Mouse (Mus musculus) mesoderm, embryonic 11.5 days (tissue): ENCODE results near the gene Slc11a1.
"Not testable (repeated sequence)": the region's sequence is repeated elsewhere in the genome, so short reads cannot be mapped to it uniquely, and the experiment has no call there.

Source experiments
- DNase-seq: peaks from one replicate; pipeline ENCODE4 v3.0.0-alpha.2; 2012; ENCODE audit warnings: low read depth, low spot score

Slc11a1 gene

GRCm38 (mm10) chr1:74374980-74375379, at the start of gene Slc11a1:
Gene Slc11a1 (plus strand): TSS chr1:74375195.
- no peak for DNase-seq

GRCm38 (mm10) chr1:74326916-74327315, 48.1 kb upstream of the Slc11a1 start:
- not testable (repeated sequence) for DNase-seq

GRCm38 (mm10) chr1:74329899-74330431, 45.0 kb upstream of the Slc11a1 start:
- DNase-seq, result no peak

DNA sequence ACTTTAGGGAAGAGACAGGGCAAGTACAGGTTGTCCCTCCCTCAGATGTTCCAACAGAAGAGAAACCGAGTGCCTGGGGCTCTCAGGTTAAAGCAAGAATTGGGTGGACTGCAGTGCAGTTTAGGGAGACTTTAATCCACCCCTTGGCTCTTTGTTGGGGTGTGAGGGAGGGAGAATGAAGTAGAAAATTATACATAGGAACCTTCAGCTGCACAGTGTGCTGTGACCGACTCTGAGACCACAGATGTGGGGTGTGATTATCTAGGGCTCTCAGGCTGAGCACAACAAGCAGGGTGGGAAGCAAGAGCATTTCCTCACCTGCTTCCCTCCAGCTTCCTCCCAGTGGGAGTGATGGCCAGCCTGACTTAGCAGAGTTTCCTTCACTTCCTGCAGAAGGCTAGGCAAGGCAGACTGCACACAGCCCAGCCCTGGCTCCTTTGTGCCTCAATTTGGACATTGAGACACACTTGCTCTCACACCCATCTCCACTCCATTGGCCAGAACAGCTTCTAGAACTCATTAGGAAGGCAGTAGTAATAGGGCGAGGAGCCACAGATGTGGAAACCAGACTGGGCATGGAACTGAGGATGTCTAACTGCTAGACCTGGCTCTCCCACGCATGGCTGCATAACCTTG, 43.8 kb upstream of the Slc11a1 start:
- DNase-seq, result no peak

DNA sequence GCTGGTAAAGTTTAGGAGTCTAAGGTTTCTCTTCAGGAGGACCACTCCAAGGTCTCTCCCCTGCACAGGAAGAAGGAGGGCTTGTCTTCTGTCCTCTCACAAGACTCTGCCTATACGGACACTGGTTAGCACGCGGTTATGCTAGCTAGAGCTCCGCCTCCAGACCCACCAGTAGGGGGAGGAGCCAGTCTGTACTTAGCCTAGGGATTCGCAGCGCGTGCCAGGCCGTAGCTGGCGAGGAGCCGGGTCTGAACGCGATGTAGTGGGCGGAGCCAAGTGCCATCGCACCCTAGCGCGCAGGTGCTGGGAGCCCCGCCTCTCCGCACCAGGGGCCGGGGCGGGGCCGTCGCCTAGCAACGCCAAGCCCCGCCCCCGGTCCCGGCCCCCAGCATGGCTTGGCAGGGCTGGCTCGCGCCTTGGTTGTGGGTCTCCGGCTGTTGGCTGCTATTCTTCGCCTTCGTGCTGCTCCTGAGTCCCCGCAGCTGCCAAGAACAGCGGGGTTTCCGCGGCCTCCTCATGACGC, 42.7 kb upstream of the Slc11a1 start:
- peak; percentile 98 for DNase-seq

- DNase-seq, result no peak
Measured at GRCm38 (mm10) chr1:74332930-74333329, 42.1 kb upstream of the Slc11a1 start.

- DNase-seq, result no peak
Measured at GRCm38 (mm10) chr1:74334607-74335006, 40.4 kb upstream of the Slc11a1 start.

DNA sequence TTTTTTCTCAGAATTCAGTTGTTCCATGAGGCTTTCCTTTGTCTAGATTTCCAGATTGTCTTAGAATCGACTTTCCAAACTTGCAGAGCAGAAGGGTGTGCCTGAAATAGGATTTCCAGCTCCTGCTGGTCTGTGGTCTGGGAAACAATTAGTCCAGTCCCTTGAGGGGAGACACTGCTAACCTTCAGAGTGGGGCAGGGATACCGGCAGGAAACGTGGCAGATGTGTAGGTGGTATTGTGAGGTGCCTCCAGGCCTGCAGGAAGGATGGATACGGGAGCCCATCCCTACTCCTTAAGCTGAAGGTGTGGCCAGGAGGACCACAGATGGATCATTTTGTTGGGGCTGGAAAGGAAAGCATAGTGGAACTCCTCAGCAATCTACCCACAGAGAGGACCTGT, 40.0 kb upstream of the Slc11a1 start:
- DNase-seq, result no peak

DNA sequence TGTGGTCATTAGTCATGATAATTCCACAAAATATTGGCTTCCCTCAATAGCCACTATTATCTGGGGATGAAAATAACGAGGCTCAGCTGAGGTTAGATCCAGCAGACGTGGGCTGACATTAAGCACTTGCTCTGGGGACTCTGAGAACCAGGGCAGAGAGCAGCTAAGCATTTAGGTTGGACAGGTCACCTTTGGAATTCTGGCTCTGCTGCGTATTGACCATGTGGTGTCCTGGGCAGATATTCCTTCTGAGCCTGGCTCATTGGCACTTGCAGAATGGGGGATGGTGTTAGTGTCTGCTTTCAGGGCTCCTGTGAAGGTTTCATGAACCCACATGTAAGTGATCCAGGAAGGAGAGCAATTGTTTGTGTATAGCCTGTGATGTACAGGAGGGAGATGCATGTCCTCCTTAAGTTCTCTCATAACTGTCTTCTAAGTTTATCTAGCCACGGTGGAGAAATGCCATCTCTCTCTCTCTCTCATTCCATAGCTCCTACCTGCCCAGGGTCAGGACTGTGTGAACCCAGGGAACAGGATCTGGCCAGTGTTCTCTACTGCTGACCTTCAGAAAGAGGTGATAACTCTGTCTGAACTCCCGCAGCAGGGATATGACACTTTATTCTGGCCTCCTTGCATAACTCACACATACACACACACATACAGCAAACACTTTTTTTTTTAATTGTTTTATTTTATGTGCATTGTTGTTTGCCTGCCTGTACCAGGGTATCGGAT, 39.4 kb upstream of the Slc11a1 start:
- no peak for DNase-seq

- no peak for DNase-seq
Measured at GRCm38 (mm10) chr1:74337241-74337771, 37.7 kb upstream of the Slc11a1 start.

DNA sequence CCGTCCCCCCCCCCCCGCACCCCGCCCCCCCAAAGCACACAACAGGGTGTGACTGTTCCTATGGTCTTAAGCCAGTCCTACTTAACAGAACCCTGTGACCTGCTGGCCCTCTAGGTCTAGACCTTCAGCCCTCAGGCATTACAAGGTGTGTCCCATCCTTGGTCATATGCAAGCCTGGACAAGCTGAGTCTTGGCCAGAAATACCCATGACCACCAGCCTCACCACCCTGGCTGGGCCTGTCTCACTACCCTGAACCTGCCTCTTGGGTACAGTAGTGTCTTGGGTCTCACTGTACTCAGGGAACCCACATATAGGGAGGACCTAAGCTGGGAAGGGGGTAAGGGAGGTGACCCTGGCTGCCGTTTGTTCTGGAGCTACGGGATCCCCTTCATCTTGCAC, 37.0 kb upstream of the Slc11a1 start:
- no peak for DNase-seq

GRCm38 (mm10) chr1:74338626-74339025, 36.4 kb upstream of the Slc11a1 start:
- no peak for DNase-seq

- DNase-seq, result no peak
Measured at GRCm38 (mm10) chr1:74339917-74340316, 35.1 kb upstream of the Slc11a1 start.

DNA sequence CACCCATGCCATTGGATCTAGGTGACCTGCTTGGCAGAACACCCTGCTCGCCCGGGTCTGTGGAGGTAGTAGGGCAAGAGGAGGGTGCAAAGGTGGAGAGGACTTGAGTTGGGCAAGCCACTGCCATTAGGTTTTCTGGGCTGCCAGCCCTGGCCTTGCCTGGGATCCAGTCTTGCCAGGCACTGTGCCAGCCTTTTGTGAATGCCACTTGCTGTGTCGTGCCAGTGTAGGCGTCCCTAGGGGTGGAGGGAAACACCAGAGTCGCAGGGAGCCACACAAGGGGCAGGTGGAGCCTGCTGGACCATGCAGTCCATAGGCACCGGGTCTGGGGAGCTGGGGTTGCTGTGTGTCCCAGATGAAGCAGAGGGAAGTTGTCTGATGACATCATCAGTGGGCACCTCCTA, 34.6 kb upstream of the Slc11a1 start:
- no peak for DNase-seq

DNA sequence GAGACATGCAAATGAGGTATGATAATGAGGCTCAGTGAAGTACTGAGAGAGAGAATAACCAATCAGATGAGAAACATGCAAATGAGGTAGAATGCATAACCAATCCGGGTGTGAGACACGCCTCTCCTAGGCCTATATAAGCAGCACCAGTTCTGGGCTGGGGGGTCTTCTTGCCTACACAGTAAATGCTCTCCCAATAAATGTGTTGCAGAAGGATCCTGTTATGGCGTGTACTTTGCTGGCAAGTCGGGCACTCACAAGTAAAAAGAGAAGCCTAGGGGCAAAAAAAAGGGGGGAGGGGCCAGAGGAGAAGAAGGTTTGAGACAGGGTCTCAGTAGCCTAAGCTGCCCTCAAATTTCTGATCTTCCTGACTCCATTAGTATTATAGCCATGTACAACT, 34.0 kb upstream of the Slc11a1 start:
- not testable (repeated sequence) for DNase-seq

DNA sequence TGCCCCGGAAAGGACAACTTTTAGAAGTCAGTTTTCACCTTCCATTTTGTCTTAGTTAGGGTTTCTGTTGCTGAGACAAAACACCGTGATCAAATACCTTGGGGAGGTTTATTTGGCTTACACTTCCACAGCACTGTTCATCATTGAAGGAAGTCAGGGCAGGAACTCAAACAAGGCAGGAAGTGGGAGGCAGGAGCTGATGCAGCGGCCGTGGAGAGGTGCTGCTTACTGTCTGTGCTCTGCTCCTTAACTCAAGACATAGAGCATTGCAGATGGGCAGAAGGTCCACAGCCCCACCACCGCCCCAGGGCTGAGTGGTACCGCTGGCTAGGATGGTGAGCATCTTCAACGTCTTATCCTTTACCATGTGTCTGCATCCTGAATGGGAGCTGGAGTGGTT, 33.1 kb upstream of the Slc11a1 start:
- no peak for DNase-seq

GRCm38 (mm10) chr1:74342308-74342707, 32.7 kb upstream of the Slc11a1 start:
- DNase-seq, result no peak

- DNase-seq, result no peak
Measured at GRCm38 (mm10) chr1:74343161-74343560, 31.8 kb upstream of the Slc11a1 start.

DNA sequence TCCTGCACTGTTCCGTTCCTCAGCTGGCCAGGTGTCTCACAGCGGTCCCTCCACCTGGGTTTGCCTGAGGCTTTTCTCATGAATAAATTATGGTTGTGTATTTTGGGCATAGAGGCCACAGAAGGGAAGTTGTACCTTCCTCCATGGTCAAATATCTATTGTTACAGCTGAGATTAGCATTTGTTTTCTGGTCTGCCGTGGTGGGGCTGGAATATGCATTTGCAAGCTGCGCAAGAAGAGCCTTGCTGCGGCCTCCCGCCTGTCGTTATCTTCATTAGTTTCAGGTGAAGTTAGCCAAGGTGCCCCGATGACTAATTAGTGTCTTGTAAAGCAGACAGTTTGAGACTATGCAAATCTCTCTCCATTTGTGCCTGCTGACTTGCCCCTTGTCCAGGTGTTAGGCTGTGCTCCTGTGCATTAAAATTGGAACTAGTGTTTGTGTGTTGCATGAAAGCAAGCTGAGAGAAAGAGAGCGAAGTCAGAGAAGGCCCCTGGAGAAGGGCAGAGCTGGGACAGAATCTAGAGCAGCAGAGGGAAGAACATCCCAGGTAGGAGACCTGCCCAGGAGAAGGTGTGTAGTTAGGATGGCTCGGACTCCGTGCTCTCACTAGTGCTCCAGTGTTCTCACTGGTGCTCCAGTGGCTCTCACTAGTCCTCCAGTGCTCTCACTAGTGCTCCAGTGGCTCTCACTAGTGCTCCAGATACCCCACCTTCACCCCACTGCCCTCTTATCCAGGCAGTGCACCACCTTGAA, 30.7 kb upstream of the Slc11a1 start:
- DNase-seq, result no peak

DNA sequence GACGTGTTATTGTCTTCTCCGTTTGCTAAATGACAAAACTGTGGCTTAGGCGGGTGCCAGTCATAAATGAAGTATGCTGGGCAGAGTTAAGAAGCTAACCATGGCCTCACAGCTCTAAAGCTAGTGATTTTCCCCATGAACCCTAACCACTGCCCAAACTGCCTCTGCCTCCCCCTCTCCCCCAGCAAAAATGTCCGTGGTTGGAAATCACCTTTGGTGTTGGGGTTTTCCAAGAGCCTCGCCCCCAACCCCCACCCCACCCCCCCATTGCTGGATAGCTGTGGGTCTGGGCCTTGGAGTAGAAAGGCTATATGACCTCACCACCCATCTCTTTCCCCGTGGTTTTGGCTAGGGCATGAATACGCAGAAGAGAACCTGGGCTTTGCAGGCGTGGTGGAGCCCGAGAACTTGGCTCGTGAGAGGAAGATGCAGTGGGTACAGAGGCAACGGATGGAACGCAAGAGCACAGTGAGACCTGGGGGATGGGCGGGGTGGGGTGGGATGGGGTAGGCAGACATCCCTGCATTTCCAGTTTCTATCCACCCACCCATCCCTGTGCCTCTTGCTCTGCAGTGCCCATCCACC, 23.7 kb upstream of the Slc11a1 start:
- no peak for DNase-seq

DNA sequence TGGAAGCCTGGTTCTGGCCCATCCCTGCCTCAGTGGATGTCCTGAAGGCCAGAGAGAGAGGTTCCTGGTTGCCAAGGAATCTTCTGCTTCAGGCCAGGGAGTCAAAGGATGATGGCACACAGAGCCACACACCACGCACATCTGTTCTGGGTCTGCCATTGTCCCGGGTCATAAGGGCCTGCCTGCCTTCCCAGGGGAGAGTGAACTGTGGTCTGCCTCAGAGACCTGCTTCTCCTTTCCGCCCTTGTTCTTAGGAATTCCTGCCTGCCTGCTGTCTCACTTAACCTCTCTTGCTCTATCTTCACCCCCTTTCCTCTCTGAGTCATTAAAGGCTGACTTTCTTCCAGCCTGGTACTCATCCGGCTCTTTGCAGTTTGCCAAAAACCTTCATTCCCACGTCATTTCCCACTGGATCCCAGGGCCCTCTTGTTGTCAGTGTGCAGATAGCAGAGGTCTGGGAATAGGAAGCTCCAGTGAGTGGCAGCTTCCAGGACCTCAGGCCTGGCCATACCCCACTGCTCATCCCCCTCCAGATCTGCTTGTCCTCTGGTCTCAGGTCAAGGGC, 22.4 kb upstream of the Slc11a1 start:
- no peak for DNase-seq
